Mouse (Mus musculus): ENCODE measurements around the gene Gli3. TPM values are rescaled to one million over a fixed set of nuclear protein-coding genes. Genes with fewer than 3 reads are reported as not detected.
A peak's percentile ranks its signal among the peaks of the same experiment; 100 is the strongest.

The Gli3 gene
- polyA plus RNA-seq, 1 experiment from 2014 or later = 32.3 TPM

- H3K4me1 ChIP-seq (replicated peaks) = peaks cover 64% of the 10 kb centered on the region
- no peaks in the 10 kb centered on the region for H3K9me3 ChIP-seq
- peak; percentile 57 for DNase-seq (ENCODE audit: low spot score)
- H3K27me3 ChIP-seq (ENCODE audit: insufficient read depth, poor library complexity, severe bottlenecking) = peaks cover 4% of the 10 kb centered on the region; the same call in 1 of the 2 replicates
- WGBS = 0% methylated on average over 11 of the region's 11 CpGs
- H3K36me3 ChIP-seq = no peaks in the 10 kb centered on the region; the same call in 1 of the 2 replicates
- peak overlapping the region; percentile 96 for H3K4me3 ChIP-seq
- peak overlapping the region; percentile 99 for H3K27ac ChIP-seq
Measured at GRCm38 (mm10) chr13:15464741-15465250, 1.8 kb downstream of the Gli3 start.

- H3K4me1 ChIP-seq (replicated peaks) = peaks cover 78% of the 10 kb centered on the region
- DNase-seq (ENCODE audit: low spot score) = no peak
- H3K27me3 ChIP-seq (ENCODE audit: insufficient read depth, poor library complexity, severe bottlenecking) = peaks cover 4% of the 10 kb centered on the region; the same call in 1 of the 2 replicates
- H3K36me3 ChIP-seq = no peaks in the 10 kb centered on the region; the same call in 1 of the 2 replicates
- peak overlapping the region; percentile 99 for H3K27ac ChIP-seq
- H3K4me3 ChIP-seq = peak overlapping the region; percentile 96
- 29% methylated on average over 6 of the region's 6 CpGs for WGBS
- H3K9me3 ChIP-seq = no peaks in the 10 kb centered on the region
Measured at GRCm38 (mm10) chr13:15466496-15466895, 3.5 kb downstream of the Gli3 start.

GRCm38 (mm10) chr13:15467409-15467808, 4.4 kb downstream of the Gli3 start:
- no peak for DNase-seq (ENCODE audit: low spot score)
- Histone ChIP-seq H3K27ac (peak overlapping the region; percentile 99), H3K4me1 (replicated peaks) (peaks cover 69% of the 10 kb centered on the region), H3K9me3 (no peaks in the 10 kb centered on the region), H3K27me3 (ENCODE audit: insufficient read depth, poor library complexity, severe bottlenecking) (peaks cover 4% of the 10 kb centered on the region; the same call in 1 of the 2 replicates), H3K4me3 (peak overlapping the region; percentile 96), H3K36me3 (no peaks in the 10 kb centered on the region; the same call in 1 of the 2 replicates)
- WGBS = 25% methylated on average over 3 of the region's 3 CpGs

GRCm38 (mm10) chr13:15468421-15468820, 5.4 kb downstream of the Gli3 start:
- WGBS = 32% methylated on average over 4 of the region's 4 CpGs

GRCm38 (mm10) chr13:15470056-15470455, 7.0 kb downstream of the Gli3 start:
- Histone ChIP-seq H3K36me3 (peaks cover 5% of the 10 kb centered on the region; the same call in 1 of the 2 replicates), H3K4me1 (replicated peaks) (peaks cover 66% of the 10 kb centered on the region), H3K9me3 (no peaks in the 10 kb centered on the region), H3K27ac (no peak overlapping the region), H3K27me3 (ENCODE audit: insufficient read depth, poor library complexity, severe bottlenecking) (no peaks in the 10 kb centered on the region), H3K4me3 (peak overlapping the region; percentile 24; the same call in 1 of the 2 replicates)
- no peak for DNase-seq (ENCODE audit: low spot score)
- 43% methylated on average over 3 of the region's 3 CpGs for WGBS

More at GRCm38 (mm10) chr13:15468421-15468820, 5.4 kb downstream of the Gli3 start:
- Histone ChIP-seq H3K4me1 (replicated peaks) (peaks cover 69% of the 10 kb centered on the region), H3K27me3 (ENCODE audit: insufficient read depth, poor library complexity, severe bottlenecking) (0 out of 2 replicates have a peak, but pooled peaks cover 4% of the 10 kb centered on the region), H3K9me3 (no peaks in the 10 kb centered on the region), H3K4me3 (peak overlapping the region; percentile 96), H3K36me3 (peaks cover 4% of the 10 kb centered on the region; the same call in 1 of the 2 replicates), H3K27ac (0 out of 2 replicates have a peak overlapping the region, but pooled peaks have one; percentile 47)
- no peak for DNase-seq (ENCODE audit: low spot score)

- Histone ChIP-seq H3K27me3 (ENCODE audit: insufficient read depth, poor library complexity, severe bottlenecking) (no peaks in the 10 kb centered on the region), H3K27ac (no peak overlapping the region), H3K9me3 (no peaks in the 10 kb centered on the region), H3K4me1 (replicated peaks) (peaks cover 56% of the 10 kb centered on the region), H3K4me3 (no peak overlapping the region), H3K36me3 (peaks cover 13% of the 10 kb centered on the region; the same call in 1 of the 2 replicates)
- 78% methylated on average over 3 of the region's 3 CpGs for WGBS
- DNase-seq (ENCODE audit: low spot score) = no peak
Measured at GRCm38 (mm10) chr13:15472712-15473111, 9.7 kb downstream of the Gli3 start.

GRCm38 (mm10) chr13:15474393-15474792, 11.4 kb downstream of the Gli3 start:
- H3K36me3 ChIP-seq = peaks cover 26% of the 10 kb centered on the region
- no peaks in the 10 kb centered on the region for H3K27me3 ChIP-seq (ENCODE audit: insufficient read depth, poor library complexity, severe bottlenecking)
- WGBS = 90% methylated on average over 2 of the region's 2 CpGs
- no peaks in the 10 kb centered on the region for H3K9me3 ChIP-seq
- peaks cover 40% of the 10 kb centered on the region for H3K4me1 ChIP-seq (replicated peaks)
- no peak for DNase-seq (ENCODE audit: low spot score)
- no peak overlapping the region for H3K4me3 ChIP-seq
- H3K27ac ChIP-seq = no peak overlapping the region

GRCm38 (mm10) chr13:15486033-15486891, 23.2 kb downstream of the Gli3 start:
- WGBS = 34% methylated on average over 14 of the region's 14 CpGs
- peak; percentile 55 for DNase-seq (ENCODE audit: low spot score)
- Histone ChIP-seq H3K4me1 (replicated peaks) (peaks cover 72% of the 10 kb centered on the region), H3K9me3 (no peaks in the 10 kb centered on the region), H3K27me3 (ENCODE audit: insufficient read depth, poor library complexity, severe bottlenecking) (no peaks in the 10 kb centered on the region), H3K27ac (peak overlapping the region; percentile 76), H3K36me3 (peaks cover 7% of the 10 kb centered on the region; the same call in 1 of the 2 replicates), H3K4me3 (peak overlapping the region; percentile 13; the same call in 1 of the 2 replicates)

GRCm38 (mm10) chr13:15487334-15487733, 24.3 kb downstream of the Gli3 start:
- peaks cover 74% of the 10 kb centered on the region for H3K4me1 ChIP-seq (replicated peaks)
- H3K4me3 ChIP-seq = peak overlapping the region; percentile 23; the same call in 1 of the 2 replicates
- H3K36me3 ChIP-seq = peaks cover 7% of the 10 kb centered on the region; the same call in 1 of the 2 replicates
- no peaks in the 10 kb centered on the region for H3K9me3 ChIP-seq
- H3K27me3 ChIP-seq (ENCODE audit: insufficient read depth, poor library complexity, severe bottlenecking) = no peaks in the 10 kb centered on the region
- peak overlapping the region; percentile 76 for H3K27ac ChIP-seq
- peak; percentile 19 for DNase-seq (ENCODE audit: low spot score)
- WGBS = 3% methylated on average over 7 of the region's 7 CpGs

- Histone ChIP-seq H3K36me3 (peaks cover 10% of the 10 kb centered on the region), H3K4me3 (no peak overlapping the region), H3K27ac (peak overlapping the region; percentile 59), H3K9me3 (no peaks in the 10 kb centered on the region), H3K4me1 (replicated peaks) (peaks cover 66% of the 10 kb centered on the region), H3K27me3 (ENCODE audit: insufficient read depth, poor library complexity, severe bottlenecking) (no peaks in the 10 kb centered on the region)
- no peak for DNase-seq (ENCODE audit: low spot score)
- WGBS = 36% methylated on average over 1 of the region's 1 CpGs
Measured at GRCm38 (mm10) chr13:15488065-15488464, 25.0 kb downstream of the Gli3 start.

- WGBS = 86% methylated on average over 4 of the region's 4 CpGs
- Histone ChIP-seq H3K4me1 (replicated peaks) (0 out of 2 replicates have a peak, but pooled peaks cover 17% of the 10 kb centered on the region), H3K27me3 (ENCODE audit: insufficient read depth, poor library complexity, severe bottlenecking) (no peaks in the 10 kb centered on the region), H3K4me3 (no peak overlapping the region), H3K9me3 (no peaks in the 10 kb centered on the region), H3K27ac (no peak overlapping the region), H3K36me3 (peaks cover 17% of the 10 kb centered on the region)
- DNase-seq (ENCODE audit: low spot score) = no peak
Measured at GRCm38 (mm10) chr13:15495820-15496219, 32.8 kb downstream of the Gli3 start.

- Histone ChIP-seq H3K4me3 (no peak overlapping the region), H3K27me3 (ENCODE audit: insufficient read depth, poor library complexity, severe bottlenecking) (no peaks in the 10 kb centered on the region), H3K27ac (no peak overlapping the region), H3K9me3 (no peaks in the 10 kb centered on the region), H3K4me1 (replicated peaks) (peaks cover 26% of the 10 kb centered on the region), H3K36me3 (peaks cover 13% of the 10 kb centered on the region)
- no peak for DNase-seq (ENCODE audit: low spot score)
- WGBS = 73% methylated on average over 4 of the region's 4 CpGs
Measured at GRCm38 (mm10) chr13:15498338-15498737, 35.3 kb downstream of the Gli3 start.

GRCm38 (mm10) chr13:15510925-15511324, 47.9 kb downstream of the Gli3 start:
- no peaks in the 10 kb centered on the region for H3K36me3 ChIP-seq
- H3K27me3 ChIP-seq (ENCODE audit: insufficient read depth, poor library complexity, severe bottlenecking) = no peaks in the 10 kb centered on the region
- no peaks in the 10 kb centered on the region for H3K9me3 ChIP-seq
- H3K27ac ChIP-seq = no peak overlapping the region
- H3K4me3 ChIP-seq = no peak overlapping the region
- no peak for DNase-seq (ENCODE audit: low spot score)
- peaks cover 20% of the 10 kb centered on the region; the same call in 1 of the 2 replicates for H3K4me1 ChIP-seq (replicated peaks)

All from hindbrain, embryonic 10.5 days (tissue).